Mouse (Mus musculus) forebrain, embryonic 14.5 days (tissue): Measurements from ENCODE around the gene Gm6401. TPM values are rescaled to one million over a fixed set of nuclear protein-coding genes. Genes with fewer than 3 reads are reported as not detected.
"Not testable (repeated sequence)": the region's sequence is repeated elsewhere in the genome, so short reads cannot be mapped to it uniquely, and the experiment has no call there.

Experiments
- ATAC-seq: fragments of 200-750 bp; cut with Nextera tagmentation; 2 replicates; pipeline ENCODE4 v1.8.0; 2017; ENCODE audit warnings: mild to moderate bottlenecking, moderate library complexity
- DNase-seq: peaks from one replicate; pipeline ENCODE4 v3.0.0-alpha.2; 2015; ENCODE audit warnings: low spot score
- H3K27ac ChIP-seq: fragments of 300-500 bp; sonication (generic); 2 replicates; pipeline ENCODE4 v1.5.1; 2014; ENCODE audit warnings: low read depth, mild to moderate bottlenecking, control low read depth, low read length, moderate library complexity
- H3K27me3 ChIP-seq: fragments of 300-500 bp; sonication (generic); replicated peaks from 2 replicates; pipeline ENCODE4 v1.6.1; 2014; ENCODE audit warnings: low read length, control low read depth, mixed read lengths; ENCODE audit not compliant: control insufficient read depth, insufficient read depth
- H3K36me3 ChIP-seq: fragments of 300-500 bp; sonication (generic); 2 replicates; pipeline ENCODE4 v1.6.1; 2014; ENCODE audit warnings: low read length, control low read depth; ENCODE audit not compliant: control insufficient read depth, insufficient read depth
- H3K4me1 ChIP-seq: fragments of 300-500 bp; sonication (generic); 2 replicates; pipeline ENCODE4 v1.6.1; 2014; ENCODE audit warnings: antibody characterized with exemption, low read length, control low read depth; ENCODE audit not compliant: control insufficient read depth, insufficient read depth
- H3K4me2 ChIP-seq: fragments of 300-500 bp; sonication (generic); 2 replicates; pipeline ENCODE4 v1.6.1; 2014; ENCODE audit warnings: mild to moderate bottlenecking, control low read depth, low read length
- H3K4me3 ChIP-seq: fragments of 300-500 bp; sonication (generic); 2 replicates; pipeline ENCODE4 v1.5.1; 2014; ENCODE audit warnings: low read depth, low read length, control low read depth
- H3K9ac ChIP-seq: fragments of 300-500 bp; sonication (generic); 2 replicates; pipeline ENCODE4 v1.6.1; 2014; ENCODE audit warnings: mild to moderate bottlenecking, low read length, control low read depth, moderate library complexity
- H3K9me3 ChIP-seq: fragments of 300-500 bp; sonication (generic); replicated peaks from 2 replicates; pipeline ENCODE4 v1.6.1; 2016; ENCODE audit warnings: low read length, control low read depth, mixed read lengths; ENCODE audit not compliant: control insufficient read depth
- WGBS: fragments of 180-500 bp; shearing (Covaris S2); extraction: QIAGEN DNeasy Blood & Tissue Kit; methylation state at CpG from one replicate; pipeline ENCODE4 v1.1.7; 2014; 5-methylcytosine and 5-hydroxymethylcytosine counted together
- polyA plus RNA-seq: library from polyadenylated mRNA; unstranded; fragments of >200 nt; fragmentation: Nextera tagmentation; extraction: Ambion mirVana; gene quantifications from 2 replicates; pipeline ENCODE4 v1.2.1, GENCODE M21; 2014

Gm6401 gene
- polyA plus RNA-seq, result not detected in 2 replicates

GRCm38 (mm10) chr14:41967827-41968226 is at the start of gene Gm6401:
Gene Gm6401 (minus strand): TSS chr14:41967927.
- not testable (repeated sequence) for H3K4me2 ChIP-seq, H3K27me3 ChIP-seq, H3K4me3 ChIP-seq, H3K9me3 ChIP-seq, H3K27ac ChIP-seq, ATAC-seq, H3K4me1 ChIP-seq, DNase-seq, H3K9ac ChIP-seq, H3K36me3 ChIP-seq
- 52% methylated on average over 1 of the region's 1 CpGs for WGBS

- H3K27me3 ChIP-seq, H3K9ac ChIP-seq, ATAC-seq, H3K4me1 ChIP-seq, H3K4me2 ChIP-seq, H3K9me3 ChIP-seq, H3K36me3 ChIP-seq, H3K27ac ChIP-seq, DNase-seq, H3K4me3 ChIP-seq: not testable (repeated sequence)
- whole genome bisulfite sequencing, result no CpG with 5 or more reads among the region's 1 CpGs
Measured at GRCm38 (mm10) chr14:41983225-41983624, 15.5 kb upstream of the Gm6401 start, which contains the start of gene Gm3543. Gene Gm3543 (minus strand): TSS chr14:41983325.

GRCm38 (mm10) chr14:41968596-41968995 is 869 bp upstream of the Gm6401 start:
- not testable (repeated sequence) for H3K27me3 ChIP-seq, H3K4me1 ChIP-seq, H3K9ac ChIP-seq, ATAC-seq, H3K36me3 ChIP-seq, H3K4me2 ChIP-seq, DNase-seq, H3K4me3 ChIP-seq, H3K27ac ChIP-seq, H3K9me3 ChIP-seq
- 66% methylated on average over 3 of the region's 3 CpGs for WGBS

- not testable (repeated sequence) for ATAC-seq, DNase-seq, H3K4me2 ChIP-seq, H3K36me3 ChIP-seq, H3K27ac ChIP-seq, H3K27me3 ChIP-seq, H3K9ac ChIP-seq, H3K4me1 ChIP-seq, H3K9me3 ChIP-seq, H3K4me3 ChIP-seq
- 63% methylated on average over 4 of the region's 4 CpGs for WGBS
Measured at GRCm38 (mm10) chr14:41964095-41964494, 3.6 kb downstream of the Gm6401 start.

- H3K27me3 ChIP-seq, H3K36me3 ChIP-seq, H3K27ac ChIP-seq, H3K4me1 ChIP-seq, H3K9me3 ChIP-seq, ATAC-seq, DNase-seq, H3K9ac ChIP-seq, H3K4me3 ChIP-seq, H3K4me2 ChIP-seq: not testable (repeated sequence)
- 87% methylated on average over 1 of the region's 2 CpGs for WGBS
Measured at GRCm38 (mm10) chr14:41943695-41944094, 24.0 kb downstream of the Gm6401 start, which contains the start of gene 1700024B05Rik. Gene 1700024B05Rik (plus strand): TSS chr14:41943995.

- not testable (repeated sequence) for H3K27me3 ChIP-seq, H3K4me1 ChIP-seq, H3K4me3 ChIP-seq, H3K9me3 ChIP-seq, H3K4me2 ChIP-seq, H3K9ac ChIP-seq, DNase-seq, H3K27ac ChIP-seq, ATAC-seq, H3K36me3 ChIP-seq
- no CpG with 5 or more reads among the region's 1 CpGs for WGBS
Measured at GRCm38 (mm10) chr14:41924649-41925048, 43.1 kb downstream of the Gm6401 start, which contains the start of gene 1700049E17Rik1. Gene 1700049E17Rik1 (plus strand): TSS chr14:41924949.

Other genes with a start within 250 kb of the Gm6401 start
- not detected in 2 replicates for gene Gm7929, start 217.3 kb downstream of the Gm6401 start, polyA plus RNA-seq
- gene Gm47189, start 195.5 kb downstream of the Gm6401 start, polyA plus RNA-seq, result not detected in 2 replicates
- gene Gm7980, start 60.6 kb downstream of the Gm6401 start, polyA plus RNA-seq, result not detected in 2 replicates
- not detected in 2 replicates for gene 1700049E17Rik1, start 43.0 kb downstream of the Gm6401 start, polyA plus RNA-seq
- not detected in 2 replicates for gene 1700024B05Rik, start 23.9 kb downstream of the Gm6401 start, polyA plus RNA-seq
- gene Gm3543, start 15.4 kb upstream of the Gm6401 start, polyA plus RNA-seq, result not detected in 2 replicates
- gene Gm7951, start 149.4 kb upstream of the Gm6401 start, polyA plus RNA-seq, result not detected in 2 replicates
- gene Gm17027, start 194.7 kb upstream of the Gm6401 start, polyA plus RNA-seq, result not detected in 2 replicates
- gene Gm3573, start 222.9 kb upstream of the Gm6401 start, polyA plus RNA-seq, result not detected in 2 replicates